Mouse (Mus musculus): ENCODE data around the gene Cmip. TPM values are rescaled to one million over a fixed set of nuclear protein-coding genes. Genes with fewer than 3 reads are reported as not detected.
A peak's percentile ranks its signal among the peaks of the same experiment; 100 is the strongest.
"Not testable (repeated sequence)": the region's sequence is repeated elsewhere in the genome, so short reads cannot be mapped to it uniquely, and the experiment has no call there.

The Cmip gene
- total RNA-seq, 2 experiments from 2014 or later: 269 to 286 TPM

DNA sequence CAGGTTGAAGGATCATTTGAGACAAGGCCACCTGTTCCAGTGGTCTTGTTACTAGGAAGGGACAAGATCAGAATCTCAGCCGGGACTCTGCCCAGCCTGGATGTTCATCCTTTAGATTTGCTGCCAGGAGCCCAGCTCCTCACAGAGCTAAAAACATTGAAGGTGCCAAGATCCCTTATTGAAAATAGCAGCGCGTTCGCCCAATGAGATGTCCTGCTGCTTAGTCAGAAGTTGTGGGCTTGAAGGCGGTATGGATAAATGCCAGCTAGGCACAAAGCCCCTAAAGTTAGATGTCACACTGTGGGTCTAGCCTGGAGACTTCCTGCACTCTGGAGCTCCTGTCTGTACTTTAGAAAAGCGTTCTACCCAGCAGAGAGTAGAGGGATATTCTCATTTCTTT is 165.5 kb downstream of the Cmip start:
- H3K4me3 ChIP-seq: no peak overlapping the region
- no peak for TF ChIP-seq CTCF (conservative IDR thresholded peaks at IDR 0.05)
- DNase-seq (ENCODE audit: low spot score in 2 of 2): peak in 1 of 2 experiments; percentile 53
- peak overlapping the region; percentile 83 for H3K27ac ChIP-seq

DNA sequence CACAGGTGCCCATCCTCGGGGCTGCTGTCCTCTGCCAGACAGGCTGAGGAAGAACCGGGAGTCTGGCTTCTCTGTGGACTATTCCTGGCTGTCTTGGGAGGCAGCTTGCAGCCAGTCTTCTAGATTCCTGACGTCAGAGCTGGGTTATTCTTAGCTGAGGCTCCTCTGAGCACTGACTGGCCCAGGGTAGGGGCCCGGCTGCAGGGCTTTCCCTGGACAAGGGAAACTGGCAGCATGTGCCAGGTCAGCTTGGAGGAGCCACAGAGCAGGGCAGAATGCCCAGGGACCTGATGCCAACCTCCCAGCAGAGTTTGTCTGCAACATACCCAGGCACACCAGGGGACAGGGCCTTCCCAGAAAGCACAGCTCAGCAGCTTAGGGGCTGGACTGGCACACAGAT is 166.2 kb downstream of the Cmip start:
- TF ChIP-seq CTCF (conservative IDR thresholded peaks at IDR 0.05): no peak
- peak; percentile 69 to 81 for DNase-seq (ENCODE audit: low spot score in 2 of 2)
- H3K27ac ChIP-seq: peak overlapping the region; percentile 91
- H3K4me3 ChIP-seq: no peak overlapping the region; the same call in 1 of the 2 replicates

- not testable (repeated sequence) for H3K4me3 ChIP-seq; DNase-seq (ENCODE audit: low spot score in 2 of 2); H3K27ac ChIP-seq
These were observed 171.0 kb downstream of the Cmip start for GRCm38 (mm10) chr8:117427816-117428215.

DNA sequence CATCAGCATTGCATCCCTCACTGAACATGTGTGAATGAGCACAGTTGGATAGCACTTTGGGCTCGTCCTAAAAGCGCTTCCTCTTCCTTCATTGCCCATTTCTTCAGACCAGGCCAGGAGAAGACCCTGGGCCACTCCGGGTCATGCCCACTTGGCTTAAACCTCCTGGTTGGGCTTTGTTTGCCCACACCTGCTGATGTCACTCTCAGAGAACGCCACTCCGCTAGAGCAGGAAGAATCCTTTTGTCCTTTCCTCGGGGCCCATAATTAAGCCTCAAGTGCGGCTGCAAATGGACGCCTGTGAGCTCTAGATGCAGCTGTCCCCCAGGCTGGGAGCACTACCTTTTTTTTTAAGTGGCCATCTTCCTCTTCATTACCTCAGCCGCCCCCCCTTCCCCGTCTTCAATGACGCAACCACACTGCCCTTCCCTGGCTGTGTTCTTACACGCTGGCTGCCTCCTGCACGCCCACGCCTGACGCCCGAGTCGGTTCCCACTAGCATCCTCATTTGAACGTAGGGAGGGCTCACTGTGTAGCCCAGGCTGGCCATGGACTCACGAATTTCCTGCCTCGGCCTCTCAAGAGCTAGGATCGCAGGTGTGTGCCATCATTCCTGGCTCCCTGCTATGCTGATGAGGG is 171.8 kb downstream of the Cmip start:
- Histone ChIP-seq H3K4me3 (no peak overlapping the region), H3K27ac (0 out of 2 replicates have a peak overlapping the region, but pooled peaks have one; percentile 18)
- TF ChIP-seq CTCF (conservative IDR thresholded peaks at IDR 0.05): no peak
- DNase-seq (ENCODE audit: low spot score in 2 of 2): peak; percentile 48 to 60

GRCm38 (mm10) chr8:117430624-117431023 is 173.8 kb downstream of the Cmip start:
- TF ChIP-seq CTCF (conservative IDR thresholded peaks at IDR 0.05): no peak
- DNase-seq (ENCODE audit: low spot score in 2 of 2): no peak
- Histone ChIP-seq H3K27ac (0 out of 2 replicates have a peak overlapping the region, but pooled peaks have one; percentile 39), H3K4me3 (no peak overlapping the region)

DNA sequence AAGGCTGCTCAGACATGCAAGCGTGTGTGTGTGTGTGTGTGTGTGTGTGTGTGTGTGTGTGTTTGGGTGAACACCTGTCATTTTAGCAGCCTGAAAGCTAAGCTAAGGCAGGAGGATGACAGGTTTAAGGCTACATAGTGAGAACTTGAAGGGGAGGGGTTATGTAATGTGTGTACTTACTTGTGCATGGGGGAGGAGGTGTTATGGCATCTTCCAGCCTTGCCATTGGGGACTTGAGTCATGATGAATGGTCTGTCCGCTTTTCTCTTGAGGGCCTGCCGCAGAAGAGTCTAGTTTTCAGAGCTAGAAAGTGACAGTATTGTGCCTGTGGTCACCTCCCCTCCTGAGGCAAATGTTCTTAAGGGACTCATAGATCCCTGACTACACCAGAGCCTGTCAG is 174.7 kb downstream of the Cmip start:
- no peak overlapping the region for H3K4me3 ChIP-seq
- TF ChIP-seq CTCF (conservative IDR thresholded peaks at IDR 0.05): no peak
- no peak overlapping the region for H3K27ac ChIP-seq
- no peak for DNase-seq (ENCODE audit: low spot score in 2 of 2)

DNA sequence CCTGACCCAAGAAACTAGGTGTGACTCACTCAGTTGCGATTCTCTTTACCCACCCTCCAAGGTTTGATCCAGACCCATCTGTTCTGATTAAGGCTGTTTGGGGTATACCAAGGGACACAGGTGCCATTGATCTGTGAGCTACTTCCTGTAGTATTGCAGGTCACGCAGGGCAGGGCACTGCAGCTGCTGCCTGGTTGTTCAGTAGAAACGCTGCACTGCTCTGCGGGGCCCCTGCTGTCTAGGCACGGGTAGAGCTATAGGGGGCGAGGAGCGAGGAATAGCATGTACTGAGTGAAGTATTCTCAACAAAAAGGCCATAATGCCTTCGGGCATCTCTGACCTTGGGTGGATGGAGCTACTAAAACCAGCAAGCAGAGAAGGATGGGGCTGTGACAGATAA is 175.2 kb downstream of the Cmip start:
- H3K27ac ChIP-seq: no peak overlapping the region
- DNase-seq (ENCODE audit: low spot score in 2 of 2): no peak
- no peak overlapping the region for H3K4me3 ChIP-seq
- no peak for TF ChIP-seq CTCF (conservative IDR thresholded peaks at IDR 0.05)

DNA sequence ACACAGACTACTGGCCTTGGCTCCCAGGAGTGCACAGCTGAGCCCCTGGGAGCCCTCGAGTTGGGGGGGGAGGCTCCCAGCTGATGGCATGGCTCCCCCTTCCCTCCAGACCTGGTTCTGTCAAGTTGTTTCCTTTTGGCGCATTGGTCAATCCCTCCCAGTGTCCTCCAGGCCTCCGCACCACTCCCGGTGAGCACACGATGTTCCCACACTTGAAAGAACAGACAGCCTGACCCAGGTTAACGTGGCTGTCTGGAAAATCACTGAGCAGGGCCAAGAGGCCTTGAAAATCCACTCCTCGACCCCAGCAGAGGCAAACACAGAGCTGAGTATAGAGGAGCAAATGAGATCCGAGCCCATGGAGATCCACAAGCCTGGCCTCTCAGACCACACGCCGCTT is 177.1 kb downstream of the Cmip start:
- Histone ChIP-seq H3K27ac (no peak overlapping the region; the same call in 1 of the 2 replicates), H3K4me3 (no peak overlapping the region)
- TF ChIP-seq CTCF (conservative IDR thresholded peaks at IDR 0.05): no peak
- no peak for DNase-seq (ENCODE audit: low spot score in 2 of 2)

GRCm38 (mm10) chr8:117436786-117437185 is 179.9 kb downstream of the Cmip start:
- no peak for DNase-seq (ENCODE audit: low spot score in 2 of 2)
- TF ChIP-seq CTCF (conservative IDR thresholded peaks at IDR 0.05): no peak
- Histone ChIP-seq H3K4me3 (no peak overlapping the region), H3K27ac (peak overlapping the region; percentile 78)

GRCm38 (mm10) chr8:117437616-117438015 is 180.8 kb downstream of the Cmip start:
- peak; percentile 30 to 37 for DNase-seq (ENCODE audit: low spot score in 2 of 2)
- peak overlapping the region; percentile 78 for H3K27ac ChIP-seq
- H3K4me3 ChIP-seq: no peak overlapping the region
- no peak for TF ChIP-seq CTCF (conservative IDR thresholded peaks at IDR 0.05)

GRCm38 (mm10) chr8:117440317-117440716 is 183.5 kb downstream of the Cmip start:
- no peak for TF ChIP-seq CTCF (conservative IDR thresholded peaks at IDR 0.05)
- Histone ChIP-seq H3K4me3 (no peak overlapping the region), H3K27ac (no peak overlapping the region)
- DNase-seq (ENCODE audit: low spot score in 2 of 2): no peak

GRCm38 (mm10) chr8:117440759-117441158 is 183.9 kb downstream of the Cmip start:
- no peak overlapping the region for H3K4me3 ChIP-seq
- no peak for TF ChIP-seq CTCF (conservative IDR thresholded peaks at IDR 0.05)
- DNase-seq (ENCODE audit: low spot score in 2 of 2): no peak
- H3K27ac ChIP-seq: no peak overlapping the region

GRCm38 (mm10) chr8:117445507-117445906 is 188.6 kb downstream of the Cmip start:
- no peak overlapping the region for H3K27ac ChIP-seq
- no peak for DNase-seq (ENCODE audit: low spot score in 2 of 2)
- H3K4me3 ChIP-seq: no peak overlapping the region
- TF ChIP-seq CTCF (conservative IDR thresholded peaks at IDR 0.05): no peak

DNA sequence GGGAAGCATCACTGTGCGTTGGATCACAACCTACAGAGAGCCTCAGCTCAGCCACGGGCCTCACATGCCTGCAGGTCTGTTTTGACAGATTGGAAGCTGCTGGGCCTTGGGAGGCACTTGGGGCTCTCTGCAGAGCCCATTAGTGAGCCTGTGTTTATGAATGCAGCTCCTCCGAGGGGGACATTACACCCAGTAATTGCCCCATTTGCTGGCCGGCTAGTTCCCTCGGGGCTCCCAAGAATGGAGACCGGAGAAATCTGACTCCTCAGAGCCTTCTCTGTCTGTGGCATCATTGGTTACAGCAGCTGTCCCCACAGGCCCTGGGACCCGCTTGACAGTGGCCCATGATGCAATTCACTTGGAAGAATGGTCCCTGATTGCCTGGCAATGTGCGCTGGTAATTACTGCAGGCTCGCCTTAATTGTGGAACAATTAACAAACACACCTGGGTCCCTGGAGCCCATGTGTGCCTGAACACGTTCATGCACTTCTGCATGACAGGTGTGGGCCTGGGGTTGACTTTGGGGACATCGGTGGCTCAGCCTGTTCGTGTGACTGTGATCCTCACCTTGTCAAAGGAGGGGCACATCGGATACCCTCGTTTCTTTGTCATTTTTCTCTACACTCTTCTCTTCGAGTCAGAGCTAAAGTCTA is 189.6 kb downstream of the Cmip start:
- Histone ChIP-seq H3K4me3 (no peak overlapping the region), H3K27ac (peak overlapping the region; percentile 59; the same call in 1 of the 2 replicates)
- TF ChIP-seq CTCF (conservative IDR thresholded peaks at IDR 0.05): no peak
- DNase-seq (ENCODE audit: low spot score in 2 of 2): no peak
